Mouse (Mus musculus) liver, embryonic 16.5 days (tissue): ENCODE data around the gene Odaph. TPM values are rescaled to one million over a fixed set of nuclear protein-coding genes. Genes with fewer than 3 reads are reported as not detected.
A peak's percentile ranks its signal among the peaks of the same experiment; 100 is the strongest.
"Not testable (repeated sequence)": the region's sequence is repeated elsewhere in the genome, so short reads cannot be mapped to it uniquely, and the experiment has no call there.

Source experiments
- ATAC-seq: fragments of 200-750 bp; cut with Nextera tagmentation; 2 replicates; pipeline ENCODE4 v1.8.0; 2017; ENCODE audit warnings: low read depth, mild to moderate bottlenecking, moderate number of reproducible peaks, moderate library complexity
- H3K27ac ChIP-seq: fragments of 300-500 bp; sonication (generic); 2 replicates; pipeline ENCODE4 v1.5.1; 2014; ENCODE audit warnings: mild to moderate bottlenecking, low read length
- H3K27me3 ChIP-seq: fragments of 300-500 bp; sonication (generic); 2 replicates; pipeline ENCODE4 v1.6.1; 2014; ENCODE audit warnings: low read depth, low read length, mixed read lengths; ENCODE audit not compliant: control insufficient read depth, insufficient read depth
- H3K36me3 ChIP-seq: fragments of 300-500 bp; sonication (generic); 2 replicates; pipeline ENCODE4 v1.6.1; 2014; ENCODE audit warnings: mild to moderate bottlenecking; ENCODE audit not compliant: control insufficient read depth, insufficient read depth
- H3K4me1 ChIP-seq: fragments of 300-500 bp; sonication (generic); 2 replicates; pipeline ENCODE4 v1.6.1; 2014; ENCODE audit warnings: low read depth, low read length, mixed read lengths; ENCODE audit not compliant: control insufficient read depth
- H3K4me2 ChIP-seq: fragments of 300-500 bp; sonication (generic); 2 replicates; pipeline ENCODE4 v1.6.1; 2014; ENCODE audit warnings: low read depth, low read length, mixed read lengths
- H3K4me3 ChIP-seq: fragments of 300-500 bp; sonication (generic); 2 replicates; pipeline ENCODE4 v1.5.1; 2014; ENCODE audit warnings: low read depth, mild to moderate bottlenecking, low read length
- H3K9ac ChIP-seq: fragments of 300-500 bp; sonication (generic); 2 replicates; pipeline ENCODE4 v1.6.1; 2014; ENCODE audit warnings: low read depth, low read length
- H3K9me3 ChIP-seq: fragments of 300-500 bp; sonication (generic); replicated peaks from 2 replicates; pipeline ENCODE4 v1.6.1; 2016; ENCODE audit warnings: low read length; ENCODE audit not compliant: control insufficient read depth
- WGBS: fragments of 180-500 bp; shearing (Covaris S2); extraction: QIAGEN DNeasy Blood & Tissue Kit; methylation state at CpG from one replicate; pipeline ENCODE4 v1.1.7; 2014; ENCODE audit not compliant: insufficient replicate concordance; 5-methylcytosine and 5-hydroxymethylcytosine counted together
- polyA plus RNA-seq: library from polyadenylated mRNA; unstranded; fragments of >200 nt; fragmentation: Nextera tagmentation; extraction: Ambion mirVana; gene quantifications from 2 replicates; pipeline ENCODE4 v1.2.1, GENCODE M21; 2015

Odaph gene
- polyA plus RNA-seq, result not detected in 2 replicates

DNA sequence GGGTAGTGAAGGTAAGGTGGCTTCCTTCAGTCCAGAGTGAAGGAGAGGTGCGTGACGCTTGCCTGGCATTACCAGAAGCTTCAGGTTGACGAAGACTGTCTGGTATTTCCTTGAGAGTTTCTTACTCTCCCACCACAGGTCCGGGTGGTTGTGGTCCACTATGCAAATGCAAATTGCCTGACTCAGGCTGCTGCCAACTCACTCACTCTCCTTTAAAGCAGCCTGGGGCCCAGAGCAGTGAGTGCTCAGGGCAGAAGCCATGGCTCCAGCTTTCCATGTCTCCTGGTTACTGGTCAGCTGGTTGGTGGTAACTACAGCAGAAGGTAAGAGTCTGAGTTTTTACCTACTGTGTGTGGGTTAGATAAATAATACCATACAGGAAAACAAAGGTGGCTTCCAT, at the start of gene Odaph:
Gene Odaph (plus strand): TSS at position 240 of the 400 bp plus-strand sequence.
- Histone ChIP-seq H3K4me2 (no peak within 1 kb of the TSS), H3K9ac (no peak within 1 kb of the TSS), H3K27ac (no peak within 1 kb of the TSS), H3K9me3 (no peaks in the 10 kb centered on the region), H3K27me3 (no peaks in the 10 kb centered on the region), H3K4me1 (no peaks in the 10 kb centered on the region), H3K4me3 (no peak within 1 kb of the TSS), H3K36me3 (no peaks in the 10 kb centered on the region)
- ATAC-seq, result no peak
- 57% methylated on average over 4 of the region's 4 CpGs for WGBS

DNA sequence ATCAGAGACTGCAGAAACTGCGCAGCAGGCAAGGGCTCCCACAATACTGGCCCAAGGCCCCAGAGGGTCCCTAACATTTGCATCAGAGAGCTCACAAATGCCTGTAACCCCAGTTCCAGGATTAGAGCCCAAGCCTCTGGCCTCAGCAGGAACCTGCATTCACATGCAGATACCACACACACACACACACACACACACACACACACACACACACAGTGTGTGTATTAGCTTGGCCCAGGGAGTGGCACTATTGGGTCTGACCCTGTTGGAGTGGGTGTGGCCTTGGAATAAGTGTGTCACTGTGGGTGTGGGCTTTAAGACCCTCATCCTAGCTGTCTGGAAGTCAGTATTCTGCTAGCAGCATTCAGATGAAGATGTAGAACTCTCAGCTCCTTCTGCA, 41.7 kb upstream of the Odaph start:
- H3K4me1 ChIP-seq, H3K4me3 ChIP-seq, H3K4me2 ChIP-seq, H3K27ac ChIP-seq, H3K27me3 ChIP-seq, H3K9me3 ChIP-seq, H3K9ac ChIP-seq, ATAC-seq: not testable (repeated sequence)
- H3K36me3 ChIP-seq, result peaks cover 31% of the 10 kb centered on the region
- 90% methylated on average over 1 of the region's 1 CpGs for WGBS

DNA sequence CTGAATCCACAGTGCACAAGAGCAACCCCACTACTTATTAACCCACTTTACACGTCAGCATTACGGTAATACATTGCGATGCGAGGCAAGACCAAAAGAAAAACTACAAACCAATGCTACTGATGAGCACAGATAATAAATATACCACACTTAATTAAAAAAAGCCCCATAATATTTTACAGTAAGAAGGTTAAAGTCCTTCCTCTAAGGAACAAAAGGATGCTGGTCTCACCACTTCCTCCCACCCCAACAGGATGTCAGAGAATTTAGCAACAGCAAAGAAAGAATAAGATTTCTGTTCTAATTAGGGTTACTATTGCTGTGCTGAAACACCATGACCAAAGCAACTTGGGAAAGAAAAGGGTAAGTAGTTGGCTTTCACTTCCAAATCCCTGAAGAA, 40.3 kb upstream of the Odaph start:
- Histone ChIP-seq H3K4me2 (no peak overlapping the region), H3K4me3 (no peak overlapping the region), H3K4me1 (no peaks in the 10 kb centered on the region), H3K27ac (no peak overlapping the region), H3K9me3 (no peaks in the 10 kb centered on the region), H3K27me3 (no peaks in the 10 kb centered on the region), H3K36me3 (peaks cover 35% of the 10 kb centered on the region), H3K9ac (no peak overlapping the region)
- WGBS, result 94% methylated on average over 4 of the region's 4 CpGs
- no peak for ATAC-seq

DNA sequence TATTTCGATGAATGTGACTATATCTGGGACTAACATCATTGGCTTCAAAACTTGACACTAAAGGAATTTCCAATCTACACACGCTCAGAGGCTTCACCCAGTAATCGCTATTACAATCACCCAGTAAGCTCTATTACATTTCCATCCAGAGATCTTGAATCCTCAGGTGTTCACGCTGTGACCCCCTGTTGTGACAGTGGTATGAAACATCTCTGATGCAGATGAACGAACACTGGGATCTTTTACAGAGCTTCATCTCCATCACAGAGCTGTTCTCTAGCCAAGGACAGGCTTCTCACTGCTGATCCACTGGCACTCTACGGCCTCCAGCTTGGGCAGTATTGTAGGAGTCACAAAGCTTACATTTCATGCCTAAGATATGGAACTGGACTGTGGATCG, 37.8 kb upstream of the Odaph start:
- WGBS, result 86% methylated on average over 7 of the region's 7 CpGs
- ATAC-seq, result no peak

DNA sequence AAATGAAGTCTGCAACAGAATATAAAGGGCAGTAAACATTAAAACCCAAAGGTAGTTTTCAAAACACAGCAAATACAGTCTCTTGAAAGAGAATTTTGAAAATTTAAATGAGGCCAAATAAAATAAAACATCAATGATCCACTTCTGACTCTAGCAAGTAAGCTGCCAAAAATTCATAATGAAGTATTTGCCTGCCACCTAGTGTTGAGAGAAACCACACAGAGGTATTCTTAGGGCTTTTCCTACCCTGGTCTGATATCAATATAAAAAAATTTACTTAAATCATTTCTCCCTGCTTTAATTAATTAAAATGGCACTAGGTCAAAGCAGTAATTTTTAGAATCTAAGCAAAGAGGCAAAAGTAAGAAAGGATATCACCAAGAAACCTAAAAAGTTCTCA, 35.9 kb upstream of the Odaph start:
- H3K4me1 ChIP-seq, result no peaks in the 10 kb centered on the region
- no peaks in the 10 kb centered on the region for H3K9me3 ChIP-seq
- no peak overlapping the region for H3K4me2 ChIP-seq
- H3K36me3 ChIP-seq, result peaks cover 49% of the 10 kb centered on the region
- ATAC-seq, result no peak
- H3K27ac ChIP-seq, result no peak overlapping the region
- H3K4me3 ChIP-seq, result no peak overlapping the region
- H3K27me3 ChIP-seq, result no peaks in the 10 kb centered on the region
- no peak overlapping the region for H3K9ac ChIP-seq

More for the DNA sequence above, 37.8 kb upstream of the Odaph start:
- H3K36me3 ChIP-seq, result peaks cover 48% of the 10 kb centered on the region
- H3K9ac ChIP-seq, result no peak overlapping the region
- no peaks in the 10 kb centered on the region for H3K4me1 ChIP-seq
- no peak overlapping the region for H3K27ac ChIP-seq
- no peak overlapping the region for H3K4me2 ChIP-seq
- H3K4me3 ChIP-seq, result no peak overlapping the region
- H3K27me3 ChIP-seq, result no peaks in the 10 kb centered on the region
- no peaks in the 10 kb centered on the region for H3K9me3 ChIP-seq

DNA sequence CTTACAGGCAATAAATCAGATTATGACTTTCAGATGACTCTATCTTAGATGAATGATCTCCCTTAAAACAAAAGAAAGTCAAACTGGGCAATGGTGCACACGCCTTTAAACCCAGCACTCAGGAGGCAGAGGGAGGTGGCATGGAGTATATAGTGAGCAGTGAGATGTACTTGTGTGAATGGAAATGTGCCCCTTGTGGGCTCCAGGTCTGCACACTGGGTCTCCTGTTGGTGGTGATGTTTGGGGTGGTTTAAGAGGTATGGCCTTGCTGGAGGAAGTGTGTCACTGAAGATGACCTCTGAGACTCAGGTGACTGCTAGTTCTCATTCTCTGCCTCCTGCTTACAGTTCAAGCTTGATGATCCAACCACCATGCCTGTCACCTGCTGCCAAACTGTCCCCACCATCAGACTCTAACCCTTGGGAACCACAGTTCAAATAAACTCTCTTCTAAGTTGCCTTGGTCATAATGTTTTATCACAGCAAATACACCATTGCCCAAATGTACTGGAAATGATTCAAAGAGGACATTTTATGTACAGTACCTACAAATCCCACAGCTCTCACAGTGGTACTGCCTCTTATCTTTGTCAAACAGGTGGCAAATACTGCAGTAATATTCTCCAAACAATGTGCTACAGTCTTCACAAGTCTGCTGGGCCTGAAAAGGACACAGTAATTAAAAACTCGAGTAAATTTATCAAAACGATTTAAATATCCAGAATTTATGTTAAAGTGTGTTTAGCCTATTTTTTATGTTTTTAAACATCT, 30.1 kb upstream of the Odaph start:
- Histone ChIP-seq H3K4me3 (no peak overlapping the region), H3K9ac (no peak overlapping the region), H3K4me1 (peaks cover 38% of the 10 kb centered on the region), H3K4me2 (no peak overlapping the region), H3K27ac (no peak overlapping the region), H3K36me3 (peaks cover 25% of the 10 kb centered on the region), H3K9me3 (no peaks in the 10 kb centered on the region), H3K27me3 (no peaks in the 10 kb centered on the region)
- 54% methylated on average over 3 of the region's 3 CpGs for WGBS
- no peak for ATAC-seq

DNA sequence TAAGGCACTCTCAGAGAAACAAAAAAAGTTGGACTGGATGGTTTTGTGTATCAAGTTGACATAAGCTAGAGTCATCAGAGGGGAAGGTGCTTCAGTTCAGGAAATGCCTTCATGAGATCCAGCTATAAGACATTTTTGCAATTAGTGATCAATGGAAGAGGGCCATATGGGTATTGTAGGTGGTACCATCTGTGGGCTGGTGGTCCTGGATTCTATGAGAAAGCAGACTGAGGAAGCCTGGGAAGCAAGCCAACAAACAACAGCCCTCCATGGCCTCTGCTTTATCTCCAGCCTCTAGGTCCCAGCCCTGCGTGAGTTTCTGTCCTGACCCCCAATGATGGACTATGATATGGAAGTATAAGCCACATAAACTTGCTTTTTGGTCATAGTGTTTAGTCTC, 28.2 kb upstream of the Odaph start:
- H3K27me3 ChIP-seq, result no peaks in the 10 kb centered on the region
- H3K36me3 ChIP-seq, result peaks cover 12% of the 10 kb centered on the region
- H3K4me1 ChIP-seq, result peaks cover 44% of the 10 kb centered on the region
- H3K9me3 ChIP-seq, result no peaks in the 10 kb centered on the region
- 11% methylated on average over 1 of the region's 1 CpGs for WGBS
- H3K4me2 ChIP-seq, result 0 out of 2 replicates have a peak overlapping the region, but pooled peaks have one; percentile 3
- ATAC-seq, result no peak
- H3K27ac ChIP-seq, result no peak overlapping the region
- no peak overlapping the region for H3K9ac ChIP-seq
- H3K4me3 ChIP-seq, result no peak overlapping the region

DNA sequence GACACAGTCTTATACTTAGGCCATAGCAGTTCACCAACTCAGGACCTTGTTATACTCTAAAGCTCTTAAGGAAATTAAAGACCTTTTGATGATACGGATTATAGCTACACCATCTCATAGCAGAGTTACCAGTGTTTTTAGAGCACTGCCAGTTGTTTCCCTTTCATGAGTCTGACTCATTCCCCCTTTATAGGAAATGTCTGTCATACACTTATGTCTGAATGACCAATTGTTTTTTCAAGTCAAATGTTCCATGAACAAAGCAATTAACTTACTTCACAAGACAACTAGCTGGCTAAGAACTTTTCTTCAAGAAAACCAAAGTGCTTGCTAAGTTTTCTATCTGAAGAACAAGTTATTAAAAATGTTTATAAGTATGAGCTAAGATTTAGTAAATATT, 27.3 kb upstream of the Odaph start:
- Histone ChIP-seq H3K4me2 (peak overlapping the region; percentile 89), H3K27me3 (no peaks in the 10 kb centered on the region), H3K9me3 (no peaks in the 10 kb centered on the region), H3K9ac (peak overlapping the region; percentile 28; the same call in 1 of the 2 replicates), H3K36me3 (peaks cover 10% of the 10 kb centered on the region), H3K4me3 (peak overlapping the region; percentile 81), H3K27ac (peak overlapping the region; percentile 17; the same call in 1 of the 2 replicates), H3K4me1 (peaks cover 44% of the 10 kb centered on the region)
- 85% methylated on average over 1 of the region's 1 CpGs for WGBS
- ATAC-seq, result no peak

DNA sequence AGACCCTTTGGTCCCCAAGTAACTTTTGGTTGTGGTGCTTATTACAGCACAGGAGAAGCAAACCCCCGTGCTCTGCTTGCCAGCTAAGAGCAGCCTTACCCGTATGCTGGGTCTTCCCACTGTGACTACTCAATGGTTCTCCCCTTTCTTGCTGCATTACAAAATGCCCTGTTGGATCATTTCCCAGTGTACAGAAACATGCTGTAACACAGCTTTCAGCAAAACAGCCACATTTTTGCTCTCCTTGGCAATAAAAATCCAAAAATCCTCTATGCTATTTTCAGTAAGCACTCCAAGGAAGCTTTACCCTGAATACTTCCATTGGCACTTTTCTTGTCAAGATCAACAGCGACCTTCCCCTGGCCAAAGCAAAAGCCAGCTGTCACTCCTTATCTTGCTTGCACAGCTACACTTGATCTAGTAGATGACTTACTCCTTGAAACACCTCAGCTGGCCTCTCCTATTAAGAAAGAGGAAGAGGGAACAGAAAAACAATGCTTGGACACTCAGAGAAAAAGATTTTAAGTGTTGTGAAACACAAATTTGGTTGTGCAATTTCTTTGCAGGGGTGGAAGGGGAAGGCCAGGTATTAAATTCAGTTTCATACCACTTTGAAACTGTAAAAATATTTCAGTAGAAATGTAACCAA, 26.5 kb upstream of the Odaph start:
- Histone ChIP-seq H3K9me3 (no peaks in the 10 kb centered on the region), H3K27ac (peak overlapping the region; percentile 99), H3K36me3 (peaks cover 9% of the 10 kb centered on the region), H3K27me3 (no peaks in the 10 kb centered on the region), H3K9ac (peak overlapping the region; percentile 59), H3K4me3 (peak overlapping the region; percentile 81), H3K4me2 (peak overlapping the region; percentile 89), H3K4me1 (peaks cover 44% of the 10 kb centered on the region)
- peak; percentile 50 for ATAC-seq
- 17% methylated on average over 3 of the region's 3 CpGs for WGBS
